In genomic region chr6:124542284-124542683, GRCm38 (mm10) we compare ENCODE assay signal across 8 mouse cellular contexts. TPM values are rescaled to one million over a fixed set of nuclear protein-coding genes. Genes with fewer than 3 reads are reported as not detected.
A peak's percentile ranks its signal among the peaks of the same experiment; 100 is the strongest.
DNase-seq lines count a peak whose midpoint lies in the region; ATAC-seq lines count a peak whose summit lies in the region.
"Not testable (repeated sequence)": the region's sequence is repeated elsewhere in the genome, so short reads cannot be mapped to it uniquely, and the experiment has no call there.

C1s1 (minus strand) TSS chr6:124542359.

- H3K9ac ChIP-seq in liver, embryonic 16.5 days (ENCODE audit: low read depth, low read length) = peak within 1 kb of the TSS; percentile 20; the same call in 1 of the 2 replicates

- not testable (repeated sequence) for H3K27me3 ChIP-seq in liver, embryonic 16.5 days (ENCODE audit: control insufficient read depth, insufficient read depth, low read depth, low read length)

- H3K4me3 ChIP-seq in liver, embryonic 16.5 days (ENCODE audit: low read depth, low read length) = peak within 1 kb of the TSS; percentile 27

- not testable (repeated sequence) for H3K36me3 ChIP-seq in liver, embryonic 16.5 days (ENCODE audit: control insufficient read depth, insufficient read depth)

- not testable (repeated sequence) for H3K27ac ChIP-seq in liver, embryonic 16.5 days (ENCODE audit: low read length)

- H3K4me2 ChIP-seq in liver, embryonic 16.5 days (ENCODE audit: low read depth, low read length) = peak within 1 kb of the TSS; percentile 5; the same call in 1 of the 2 replicates

- peak; percentile 89 for ATAC-seq in frontal cortex, adult (ENCODE audit: low TSS enrichment)
- peak; percentile 73 for ATAC-seq in hematopoietic stem cell, adult 5-6 weeks (replicated peaks in 1 of 2; ENCODE audit: insufficient read depth in 1 of 2, low FRiP score in 2 of 2, low TSS enrichment in 1 of 2, low read depth in 1 of 2, poor library complexity in 2 of 2, severe bottlenecking in 2 of 2)
- ATAC-seq in liver, embryonic 16.5 days (ENCODE audit: low read depth) = peak; percentile 84

- DNase-seq in NIH3T3 (ENCODE audit: low read depth) = peak; percentile 97
- DNase-seq in cerebellum, adult 8-10 months = peak; percentile 41
- DNase-seq in layer of hippocampus, adult 11-12 months (ENCODE audit: low spot score) = peak; percentile 58
- peak; percentile 20 for DNase-seq in ovary, postnatal 10 days (ENCODE audit: low spot score)
- peak; percentile 2 for DNase-seq in thymus, postnatal 25 days

- H3K9me3 ChIP-seq in liver, embryonic 16.5 days (replicated peaks; ENCODE audit: control insufficient read depth, low read length) = not testable (repeated sequence)

- WGBS in liver, embryonic 16.5 days (ENCODE audit: insufficient replicate concordance) = 0% methylated on average over 1 of the region's 1 CpGs

- H3K4me1 ChIP-seq in liver, embryonic 16.5 days (ENCODE audit: control insufficient read depth, low read depth, low read length) = not testable (repeated sequence)

RNA-seq across cellular contexts. Expression of gene C1s1, which starts in this region (rescaled TPM):
- not detected in 2 replicates for total RNA-seq in hematopoietic stem cell, adult 5-6 weeks (2017)
- 75.8 and 79.9 TPM in 2 replicates for polyA plus RNA-seq in liver, embryonic 16.5 days (2015; fragmentation: Nextera tagmentation; extraction: Ambion mirVana)

Comparison
In these comparisons a context has a peak if more than half of its experiments do, and no peak if none do; other contexts are left out.
1. Peak in ATAC-seq in hematopoietic stem cell, adult 5-6 weeks; RNA of the gene not detected or under 1 TPM.
2. DNase-seq: peak in every context shown above with its lines; median percentile 97 in NIH3T3; 58 in layer of hippocampus, adult 11-12 months; 41 in cerebellum, adult 8-10 months; 20 in ovary, postnatal 10 days; 2 in thymus, postnatal 25 days.